Mouse (Mus musculus) ES-E14 (cell line): ENCODE measurements around the gene Lrrc29. TPM values are rescaled to one million over a fixed set of nuclear protein-coding genes. Genes with fewer than 3 reads are reported as not detected.
A peak's percentile ranks its signal among the peaks of the same experiment; 100 is the strongest.

Experiments
- DNase-seq: peaks from one replicate; pipeline ENCODE4 v3.0.0-alpha.2; 2013; ENCODE audit warnings: low read depth, low spot score
- H3K27ac ChIP-seq: 2 replicates; pipeline ENCODE4 v1.5.1; 2012; ENCODE audit warnings: low read depth, mild to moderate bottlenecking, low read length, moderate library complexity, mixed read lengths; ENCODE audit not compliant: poor library complexity, insufficient read depth, severe bottlenecking
- H3K36me3 ChIP-seq: 2 replicates; pipeline ENCODE4 v1.6.1; 2012; ENCODE audit warnings: mild to moderate bottlenecking, low read length, moderate library complexity, mixed read lengths; ENCODE audit not compliant: control insufficient read depth, poor library complexity, insufficient read depth, severe bottlenecking
- H3K4me1 ChIP-seq, 2 experiments: fragments of 150-350 bp in 1 of 2; sonication (generic) in 1 of 2; 2 replicates each; pipeline ENCODE4 v1.6.1; 2012; ENCODE audit warnings: low read length in 2 of 2, mild to moderate bottlenecking in 1 of 2, mixed read lengths in 1 of 2; ENCODE audit not compliant: control insufficient read depth in 2 of 2, insufficient read depth in 2 of 2, poor library complexity in 1 of 2
- H3K4me3 ChIP-seq, 2 experiments: fragments of 150-350 bp in 1 of 2; sonication (generic) in 1 of 2; 2 replicates each; pipeline ENCODE4 v1.5.1; 2012; ENCODE audit warnings: low read length in 2 of 2, low read depth in 1 of 2, mild to moderate bottlenecking in 1 of 2, mixed read lengths in 1 of 2; ENCODE audit not compliant: insufficient read depth in 1 of 2, poor library complexity in 1 of 2, severe bottlenecking in 1 of 2
- H3K9ac ChIP-seq: 2 replicates; pipeline ENCODE4 v1.6.1; 2012; ENCODE audit warnings: low read depth, mild to moderate bottlenecking, low read length, mixed read lengths; ENCODE audit not compliant: poor library complexity, insufficient read depth, severe bottlenecking
- H3K9me3 ChIP-seq: fragments of 150-350 bp; sonication (generic); 2 replicates; pipeline ENCODE4 v1.6.1; 2012; ENCODE audit warnings: low read depth, mild to moderate bottlenecking, low read length; ENCODE audit not compliant: control insufficient read depth, insufficient read depth
- CHD2 ChIP-seq: IDR thresholded peaks from 2 replicates; pipeline ENCODE4 v1.6.1; 2014; ENCODE audit warnings: mild to moderate bottlenecking, low read depth, low read length, inconsistent platforms
- HCFC1 ChIP-seq: IDR thresholded peaks from 2 replicates; pipeline ENCODE4 v1.6.1; 2012; ENCODE audit warnings: low read length, inconsistent platforms, borderline replicate concordance; ENCODE audit not compliant: insufficient read depth
- MAFK ChIP-seq: IDR thresholded peaks from 2 replicates; pipeline ENCODE4 v1.6.1; 2014; ENCODE audit warnings: mild to moderate bottlenecking, low read depth, low read length, inconsistent platforms; ENCODE audit not compliant: insufficient read depth
- ZC3H11A ChIP-seq: IDR thresholded peaks from 2 replicates; pipeline ENCODE4 v1.6.1; 2012; ENCODE audit warnings: low read depth, mild to moderate bottlenecking, inconsistent platforms, low read length, borderline replicate concordance
- ZNF384 ChIP-seq: IDR thresholded peaks from 2 replicates; pipeline ENCODE4 v1.6.1; 2012; ENCODE audit warnings: low read depth, low read length, inconsistent platforms
- in situ Hi-C, 2 experiments: fragments of 600-800 bp; cut with MboI; formaldehyde crosslinking; loops; one replicate each; pipeline ENCODE4 v1.15.1; 2025; ENCODE audit warnings: low sequenced_read_pairs in 2 of 2, inconsistent platforms in 1 of 2; ENCODE audit not compliant: unreplicated experiment in 2 of 2
- total RNA-seq: library from RNA; depleted of rRNA; stranded (reverse); fragments of 300-350 nt; gene quantifications from 2 replicates; pipeline ENCODE4 v1.2.3, GENCODE M21; 2012; rRNA removed

The Lrrc29 gene
- total RNA-seq, 1 experiment = 2.8 TPM

DNA sequence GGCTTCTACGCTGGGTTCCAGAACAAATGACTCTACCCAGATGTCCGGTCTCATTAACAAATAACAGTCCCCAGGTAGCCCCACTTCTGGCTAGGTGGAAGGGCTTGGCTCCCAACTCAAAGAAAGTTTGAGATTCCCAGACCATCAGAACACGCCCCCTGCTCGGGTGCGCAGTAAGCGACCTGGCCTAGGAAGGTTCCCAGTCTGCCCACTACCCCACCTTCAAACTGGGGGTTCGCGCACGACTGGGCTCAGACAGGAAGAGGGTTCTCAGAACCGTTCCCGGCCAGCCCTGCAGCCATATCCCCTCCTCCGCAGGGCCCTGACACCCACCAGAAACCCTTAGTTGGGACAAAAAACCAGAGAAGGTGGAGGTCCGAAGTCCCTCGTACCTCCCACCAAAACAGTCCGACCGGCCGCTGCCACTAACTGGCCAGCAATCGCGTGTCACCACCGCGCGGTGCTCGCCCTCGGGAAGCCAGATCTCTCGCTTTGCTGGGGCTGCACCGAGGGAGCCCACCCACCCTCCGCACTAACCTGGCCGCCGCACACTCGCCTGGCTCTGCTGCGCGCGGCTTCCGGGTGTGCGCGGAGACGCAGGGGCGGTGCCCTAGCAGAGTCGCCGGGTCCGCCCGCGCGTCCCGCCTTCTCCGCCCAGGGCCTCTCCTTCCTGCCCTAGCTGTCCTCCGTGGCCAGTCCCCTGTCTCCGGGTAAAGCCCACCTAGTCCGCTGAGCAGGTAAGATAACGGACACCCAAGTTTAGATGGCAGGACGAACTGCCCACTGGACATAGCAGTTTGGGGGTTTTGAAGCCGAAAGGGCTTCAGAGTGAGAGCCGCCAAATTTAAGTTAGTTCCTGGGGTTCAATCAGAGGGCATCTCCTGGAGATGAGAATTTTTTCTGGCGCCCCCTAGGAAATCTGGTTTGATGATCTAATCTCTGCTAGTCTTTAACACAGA is 61.8 kb downstream of the Lrrc29 start, which contains the start of the genes Tradd and Fbxl8:
Tradd (minus strand) TSS at position 586 of the 959 bp plus-strand sequence.
Fbxl8 (plus strand) TSS at position 625 of the 959 bp plus-strand sequence.
- H3K9me3 ChIP-seq = no peaks in the 10 kb centered on the region
- H3K27ac ChIP-seq = no peak within 1 kb of the TSS
- no peaks in the 10 kb centered on the region for H3K36me3 ChIP-seq
- in situ Hi-C loops = loop anchor here in 1 of 2 experiments (25.0 kb wide), 1 partner anchor 627 kb away; the partner anchor contains the start of genes Ciao2b and Rrad
- peak within 1 kb of the TSS; percentile 66 for H3K9ac ChIP-seq
- peaks cover 0 to 10% of the 10 kb centered on the region in 2 experiments; a peak in 2 of 4 replicates for H3K4me1 ChIP-seq
- DNase-seq = no peak
- H3K4me3 ChIP-seq = peak within 1 kb of the TSS; percentile 79 to 82
- TF ChIP-seq MAFK (no peak), CHD2 (no peak), ZC3H11A (no peak), HCFC1 (no peak), ZNF384 (no peak)

DNA sequence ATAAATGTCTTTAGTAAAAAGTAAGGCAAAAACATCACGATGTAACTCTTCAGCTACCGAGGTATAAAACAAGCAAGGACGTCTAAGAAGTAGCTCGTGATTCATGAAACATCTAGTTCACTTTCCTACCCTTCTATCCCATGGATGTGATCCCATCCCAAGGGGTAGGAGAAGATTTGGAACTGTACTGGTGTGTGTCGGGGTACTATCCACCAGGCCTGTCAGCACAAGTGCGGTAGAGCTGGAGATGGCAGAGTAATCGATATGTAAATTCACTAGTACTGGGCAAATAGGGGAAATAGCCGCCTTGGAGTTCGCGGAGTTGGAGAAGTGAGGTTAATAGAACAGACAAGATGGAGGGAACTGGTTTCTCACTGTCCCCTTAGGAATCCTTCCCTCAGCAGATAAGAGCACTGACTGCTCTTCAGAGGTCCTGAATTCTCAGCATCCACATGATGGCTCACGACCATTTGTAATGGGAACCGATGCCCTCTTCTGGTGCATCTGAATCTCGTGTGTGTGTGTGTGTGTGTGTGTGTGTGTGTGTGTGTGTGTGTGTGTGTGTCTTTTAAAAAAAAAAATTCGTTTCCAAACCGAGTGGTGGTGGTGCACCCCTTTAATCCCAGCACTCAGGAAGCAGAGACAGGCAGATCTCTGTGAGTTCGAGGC is 62.7 kb downstream of the Lrrc29 start:
- no peaks in the 10 kb centered on the region for H3K36me3 ChIP-seq
- H3K9me3 ChIP-seq = no peaks in the 10 kb centered on the region
- in situ Hi-C loops = loop anchor here in 1 of 2 experiments (25.0 kb wide), 1 partner anchor 626 kb away; the partner anchor contains the start of genes Ciao2b and Rrad
- DNase-seq = no peak
- no peak overlapping the region; a peak in 1 of 4 replicates for H3K4me3 ChIP-seq
- TF ChIP-seq ZNF384 (no peak), HCFC1 (no peak), ZC3H11A (no peak), CHD2 (no peak)
- peaks cover 0 to 13% of the 10 kb centered on the region in 2 experiments; a peak in 2 of 4 replicates for H3K4me1 ChIP-seq
- H3K9ac ChIP-seq = no peak overlapping the region
- no peak overlapping the region for H3K27ac ChIP-seq

Other genes with a start within 250 kb of the Lrrc29 start
- gene Ces3b, start 242.5 kb downstream of the Lrrc29 start, total RNA-seq = not detected in 2 replicates
- not detected in 2 replicates for gene Ces4a, start 194.5 kb downstream of the Lrrc29 start, total RNA-seq
- 36.2 and 47.0 TPM in 2 replicates for gene Cbfb, start 155.6 kb downstream of the Lrrc29 start, total RNA-seq
- gene D230025D16Rik, start 101.1 kb downstream of the Lrrc29 start, total RNA-seq = 41.7 and 42.6 TPM in 2 replicates
- gene B3gnt9, start 71.1 kb downstream of the Lrrc29 start, total RNA-seq = 2.5 and 2.8 TPM in 2 replicates
- gene Tradd, start 61.7 kb downstream of the Lrrc29 start, total RNA-seq = 6.2 and 7.6 TPM in 2 replicates
- gene Fbxl8, start 61.6 kb downstream of the Lrrc29 start, total RNA-seq = 1.2 and 2.3 TPM in 2 replicates
- 0.21 and 0.45 TPM in 2 replicates for gene Hsf4, start 56.5 kb downstream of the Lrrc29 start, total RNA-seq
- gene Nol3, start 50.1 kb downstream of the Lrrc29 start, total RNA-seq = 0.85 and 1.0 TPM in 2 replicates
- gene 4931428F04Rik, start 36.4 kb downstream of the Lrrc29 start, total RNA-seq = 3.9 and 4.2 TPM in 2 replicates
- gene Exoc3l, start 30.2 kb downstream of the Lrrc29 start, total RNA-seq = 22.0 and 33.5 TPM in 2 replicates
- gene E2f4, start 28.6 kb downstream of the Lrrc29 start, total RNA-seq = 66.8 and 67.1 TPM in 2 replicates
- gene Elmo3, start 20.7 kb downstream of the Lrrc29 start, total RNA-seq = 3.5 and 4.3 TPM in 2 replicates
- 123 and 133 TPM in 2 replicates for gene Tmem208, start 76 bp upstream of the Lrrc29 start, total RNA-seq
- gene Fhod1, start 21.7 kb upstream of the Lrrc29 start, total RNA-seq = 9.1 and 12.7 TPM in 2 replicates
- 5.8 and 11.7 TPM in 2 replicates for gene Slc9a5, start 22.6 kb upstream of the Lrrc29 start, total RNA-seq
- gene Plekhg4, start 47.0 kb upstream of the Lrrc29 start, total RNA-seq = 3.0 and 3.1 TPM in 2 replicates
- 0.18 and 0.37 TPM in 2 replicates for gene Kctd19, start 87.2 kb upstream of the Lrrc29 start, total RNA-seq
- gene Lrrc36, start 87.3 kb upstream of the Lrrc29 start, total RNA-seq = 0.13 TPM in 1 of 2 replicates, not detected in the other
- gene Tppp3, start 145.2 kb upstream of the Lrrc29 start, total RNA-seq = 16.7 and 17.3 TPM in 2 replicates
- gene Zdhhc1, start 170.6 kb upstream of the Lrrc29 start, total RNA-seq = 3.2 and 7.6 TPM in 2 replicates
- 0.67 and 0.74 TPM in 2 replicates for gene Hsd11b2, start 192.5 kb upstream of the Lrrc29 start, total RNA-seq
- gene Atp6v0d1, start 239.8 kb upstream of the Lrrc29 start, total RNA-seq = 65.1 and 85.5 TPM in 2 replicates